Mouse (Mus musculus): ENCODE data around the gene Olfr380. TPM values are rescaled to one million over a fixed set of nuclear protein-coding genes. Genes with fewer than 3 reads are reported as not detected.

The Olfr380 gene
- total RNA-seq (2021): not detected

GRCm38 (mm10) chr11:73457408-73457807 lies at the start of gene Olfr380:
Gene Olfr380, minus strand, starts transcription at chr11:73457508.
- no peak for DNase-seq (ENCODE audit: extremely low spot score in 1 of 2, low spot score in 1 of 2)

- DNase-seq (ENCODE audit: extremely low spot score in 1 of 2, low spot score in 1 of 2): no peak
These were observed 34.2 kb upstream of the Olfr380 start, which contains the start of gene Olfr381 for GRCm38 (mm10) chr11:73491503-73491902. Gene Olfr381, minus strand, starts transcription at chr11:73491603.

- DNase-seq (ENCODE audit: extremely low spot score in 1 of 2, low spot score in 1 of 2): no peak
These were observed 28.9 kb downstream of the Olfr380 start, which contains the start of gene Olfr378 for GRCm38 (mm10) chr11:73428377-73428776. Gene Olfr378, minus strand, starts transcription at chr11:73428477.

Other genes starting within 250 kb of the Olfr380 start
- gene Trpv1, start 223.2 kb downstream of the Olfr380 start, total RNA-seq (2021): under 1 TPM in 1 of 2 experiments, not detected in 1; 0.12 TPM
- under 1 TPM; 0.34 to 0.40 TPM for gene Trpv3, start 190.1 kb downstream of the Olfr380 start, total RNA-seq (2021)
- 10 to 100 TPM; 11.7 to 14.6 TPM for gene Aspa, start 127.9 kb downstream of the Olfr380 start, total RNA-seq (2021)
- gene Gm49340, start 127.8 kb downstream of the Olfr380 start, total RNA-seq (2021): not detected
- gene Spata22, start 127.8 kb downstream of the Olfr380 start, total RNA-seq (2021): not detected
- not detected for gene Olfr20, start 106.7 kb downstream of the Olfr380 start, total RNA-seq (2021)
- gene Olfr376, start 86.3 kb downstream of the Olfr380 start, total RNA-seq (2021): not detected
- gene Olfr1, start 57.9 kb downstream of the Olfr380 start, total RNA-seq (2021): not detected
- gene Olfr378, start 29.0 kb downstream of the Olfr380 start, total RNA-seq (2021): not detected
- gene Olfr381, start 34.1 kb upstream of the Olfr380 start, total RNA-seq (2021): not detected
- gene Olfr382, start 59.7 kb upstream of the Olfr380 start, total RNA-seq (2021): not detected
- not detected for gene Olfr385, start 135.5 kb upstream of the Olfr380 start, total RNA-seq (2021)
- gene Olfr384, start 141.1 kb upstream of the Olfr380 start, total RNA-seq (2021): not detected
- gene Zfp735, start 231.3 kb upstream of the Olfr380 start, total RNA-seq (2021): not detected